Mouse (Mus musculus) kidney, embryonic 16.5 days (tissue): ENCODE results near the gene Lhx4. TPM values are rescaled to one million over a fixed set of nuclear protein-coding genes. Genes with fewer than 3 reads are reported as not detected.

Experiments
- polyA plus RNA-seq: library from polyadenylated mRNA; unstranded; fragments of >200 nt; fragmentation: Nextera tagmentation; extraction: Ambion mirVana; gene quantifications from 2 replicates; pipeline ENCODE4 v1.2.1, GENCODE M21; 2015

Gene Lhx4
- polyA plus RNA-seq, 1 experiment from 2014 or later, result not detected

Other genes starting within 250 kb of the Lhx4 start
- 64.5 and 68.4 TPM in 2 replicates for gene Acbd6, start 193.6 kb downstream of the Lhx4 start, polyA plus RNA-seq
- 33.3 and 34.0 TPM in 2 replicates for gene Qsox1, start 61.2 kb upstream of the Lhx4 start, polyA plus RNA-seq
- 4.7 and 6.9 TPM in 2 replicates for gene Cep350, start 221.6 kb upstream of the Lhx4 start, polyA plus RNA-seq